Mouse (Mus musculus) kidney, embryonic 14.5 days (tissue): ENCODE data around the gene Prdx6. TPM values are rescaled to one million over a fixed set of nuclear protein-coding genes. Genes with fewer than 3 reads are reported as not detected.

Experiments
- ATAC-seq: fragments of 200-750 bp; cut with Nextera tagmentation; 2 replicates; pipeline ENCODE4 v1.8.0; 2017; ENCODE audit warnings: moderate number of reproducible peaks, mild to moderate bottlenecking, moderate TSS enrichment, moderate library complexity; ENCODE audit not compliant: low FRiP score, low TSS enrichment
- H3K27ac ChIP-seq: fragments of 300-500 bp; sonication (generic); 2 replicates; pipeline ENCODE4 v1.5.1; 2014; ENCODE audit warnings: low read depth, mild to moderate bottlenecking, low read length, moderate library complexity, mixed read lengths
- H3K27me3 ChIP-seq: fragments of 300-500 bp; sonication (generic); 2 replicates; pipeline ENCODE4 v1.6.1; 2014; ENCODE audit warnings: mild to moderate bottlenecking, low read length; ENCODE audit not compliant: control insufficient read depth, insufficient read depth
- H3K36me3 ChIP-seq: fragments of 300-500 bp; sonication (generic); 2 replicates; pipeline ENCODE4 v1.6.1; 2014; ENCODE audit warnings: low read length, mixed read lengths; ENCODE audit not compliant: control insufficient read depth, insufficient read depth
- H3K4me1 ChIP-seq: fragments of 300-500 bp; sonication (generic); 2 replicates; pipeline ENCODE4 v1.6.1; 2014; ENCODE audit warnings: low read length, mixed read lengths; ENCODE audit not compliant: control insufficient read depth, insufficient read depth
- H3K4me2 ChIP-seq: fragments of 300-500 bp; sonication (generic); replicated peaks from 2 replicates; pipeline ENCODE4 v1.6.1; 2014; ENCODE audit warnings: low read depth, mild to moderate bottlenecking, low read length
- H3K4me3 ChIP-seq: fragments of 300-500 bp; sonication (generic); 2 replicates; pipeline ENCODE4 v1.5.1; 2014; ENCODE audit warnings: mild to moderate bottlenecking, low read length
- H3K9ac ChIP-seq: fragments of 300-500 bp; sonication (generic); 2 replicates; pipeline ENCODE4 v1.6.1; 2014; ENCODE audit warnings: low read depth, mild to moderate bottlenecking, low read length, moderate library complexity
- H3K9me3 ChIP-seq: fragments of 300-500 bp; sonication (generic); 2 replicates; pipeline ENCODE4 v1.6.1; 2016; ENCODE audit warnings: low read length; ENCODE audit not compliant: control insufficient read depth
- WGBS: fragments of 180-500 bp; shearing (Covaris S2); extraction: QIAGEN DNeasy Blood & Tissue Kit; methylation state at CpG from one replicate; pipeline ENCODE4 v1.1.7; 2014; 5-methylcytosine and 5-hydroxymethylcytosine counted together
- polyA plus RNA-seq: library from polyadenylated mRNA; unstranded; fragments of >200 nt; fragmentation: Nextera tagmentation; extraction: Ambion mirVana; gene quantifications from 2 replicates; pipeline ENCODE4 v1.2.1, GENCODE M21; 2014

Prdx6 gene
- polyA plus RNA-seq, 1 experiment from 2014 or later = 601 TPM

DNA sequence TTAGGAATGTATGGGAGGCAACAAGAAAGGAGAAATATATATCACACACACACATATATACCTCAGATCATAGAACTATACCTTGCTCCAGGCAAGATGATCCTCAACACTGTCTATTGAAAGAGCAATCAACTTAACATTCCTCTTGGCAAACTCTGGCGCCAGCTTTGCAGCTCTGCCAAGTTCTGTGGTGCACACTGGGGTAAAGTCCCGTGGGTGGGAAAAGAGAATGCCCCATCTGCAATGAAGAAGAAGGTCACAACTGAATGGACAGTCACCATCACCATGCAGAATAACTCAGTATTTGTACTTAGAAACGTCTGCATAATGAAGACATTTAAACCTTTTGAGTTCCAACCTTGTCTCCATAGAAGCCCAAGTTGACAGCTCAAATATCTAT, 3.8 kb downstream of the Prdx6 start:
- Histone ChIP-seq H3K9ac (no peak overlapping the region), H3K36me3 (peaks cover 48% of the 10 kb centered on the region), H3K4me1 (peaks cover 15% of the 10 kb centered on the region; the same call in 1 of the 2 replicates), H3K4me3 (no peak overlapping the region), H3K27me3 (no peaks in the 10 kb centered on the region), H3K9me3 (no peaks in the 10 kb centered on the region), H3K27ac (no peak overlapping the region), H3K4me2 (no peak overlapping the region)
- no peak for ATAC-seq
- 86% methylated on average over 3 of the region's 3 CpGs for WGBS

DNA sequence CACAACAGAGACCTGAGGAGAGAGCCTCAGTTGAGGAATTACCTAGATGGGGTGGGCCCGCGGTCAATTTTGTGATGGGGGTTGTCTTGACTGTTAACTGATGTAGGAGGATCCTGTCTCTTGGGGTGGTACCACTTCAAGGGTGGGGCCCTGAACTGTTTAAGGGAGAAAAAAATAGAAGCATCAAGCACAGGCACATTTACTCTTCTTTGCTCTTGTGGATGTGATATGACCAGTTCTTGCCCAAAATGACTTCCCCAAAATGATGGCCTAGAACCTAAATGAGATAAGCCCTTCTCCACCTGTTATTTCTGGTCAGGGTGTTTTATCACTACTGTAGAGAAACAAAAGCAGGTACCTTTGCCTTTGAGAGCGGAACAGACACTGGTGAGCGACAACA, 13.3 kb downstream of the Prdx6 start:
- H3K9ac ChIP-seq = no peak overlapping the region
- no peaks in the 10 kb centered on the region for H3K9me3 ChIP-seq
- no peaks in the 10 kb centered on the region for H3K4me1 ChIP-seq
- no peak overlapping the region for H3K27ac ChIP-seq
- H3K27me3 ChIP-seq = no peaks in the 10 kb centered on the region
- no peak overlapping the region for H3K4me3 ChIP-seq
- no peak for ATAC-seq
- peaks cover 48% of the 10 kb centered on the region for H3K36me3 ChIP-seq
- no peak overlapping the region for H3K4me2 ChIP-seq
- 97% methylated on average over 4 of the region's 4 CpGs for WGBS

DNA sequence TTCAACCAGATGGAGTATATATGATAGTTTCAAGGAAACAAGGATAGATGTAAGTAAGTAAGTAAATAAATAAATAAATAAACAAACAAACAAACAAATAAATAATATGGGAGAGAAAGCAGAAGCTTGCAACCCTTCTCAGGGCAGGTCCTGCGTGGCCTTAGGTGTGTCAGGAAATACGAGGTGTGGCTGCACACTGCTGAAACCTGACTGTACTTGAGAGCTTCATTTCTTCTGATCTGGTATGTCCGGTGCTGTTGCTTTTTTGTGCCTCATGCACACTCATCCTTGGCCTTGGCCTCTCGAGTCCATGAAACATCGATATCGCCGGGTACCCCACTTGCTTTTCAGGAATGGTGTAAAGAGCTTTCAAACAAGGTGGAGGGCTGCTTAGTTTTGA, 13.7 kb downstream of the Prdx6 start:
- no peak overlapping the region for H3K9ac ChIP-seq
- 95% methylated on average over 7 of the region's 7 CpGs for WGBS
- no peaks in the 10 kb centered on the region for H3K27me3 ChIP-seq
- H3K9me3 ChIP-seq = no peaks in the 10 kb centered on the region
- no peak overlapping the region for H3K27ac ChIP-seq
- no peak for ATAC-seq
- H3K4me2 ChIP-seq = no peak overlapping the region
- H3K4me1 ChIP-seq = no peaks in the 10 kb centered on the region
- H3K36me3 ChIP-seq = peaks cover 44% of the 10 kb centered on the region
- H3K4me3 ChIP-seq = no peak overlapping the region

DNA sequence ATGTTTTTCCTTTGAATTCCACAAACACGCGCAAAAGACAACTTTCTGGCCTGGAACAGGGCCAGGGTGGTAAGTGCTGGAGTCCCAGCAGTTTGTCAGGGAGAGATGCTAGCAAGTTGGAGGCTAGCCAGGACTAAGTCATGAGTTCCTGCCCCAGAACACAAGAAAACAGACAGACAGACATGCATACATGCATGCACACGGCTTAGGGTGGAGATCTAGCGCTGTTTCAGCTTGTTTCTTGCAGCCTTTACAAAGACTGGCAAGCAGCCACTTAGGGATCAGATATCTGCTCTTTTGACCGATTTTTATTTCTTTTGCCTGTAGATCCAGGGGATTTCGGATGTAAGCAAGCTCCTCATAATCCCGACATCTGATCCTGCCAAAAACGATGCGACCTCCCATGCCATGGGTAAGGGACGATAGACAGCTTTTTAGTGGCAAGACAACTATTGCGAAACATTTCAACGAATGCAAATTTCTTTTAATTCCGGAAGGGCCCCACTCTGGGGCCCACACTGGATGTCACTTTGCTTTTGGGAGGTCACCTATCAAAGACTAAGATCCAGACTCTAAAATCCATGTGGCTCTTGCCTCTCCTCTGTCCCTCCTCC, 17.7 kb downstream of the Prdx6 start:
- ATAC-seq = 0 out of 2 replicates have a peak, but pooled peaks have one; percentile 20
- no peak overlapping the region for H3K9ac ChIP-seq
- no peaks in the 10 kb centered on the region for H3K27me3 ChIP-seq
- no peak overlapping the region for H3K4me2 ChIP-seq
- peaks cover 10% of the 10 kb centered on the region for H3K36me3 ChIP-seq
- no peaks in the 10 kb centered on the region for H3K4me1 ChIP-seq
- H3K4me3 ChIP-seq = no peak overlapping the region
- H3K27ac ChIP-seq = 0 out of 2 replicates have a peak overlapping the region, but pooled peaks have one; percentile 7
- H3K9me3 ChIP-seq = no peaks in the 10 kb centered on the region
- 67% methylated on average over 13 of the region's 13 CpGs for WGBS

DNA sequence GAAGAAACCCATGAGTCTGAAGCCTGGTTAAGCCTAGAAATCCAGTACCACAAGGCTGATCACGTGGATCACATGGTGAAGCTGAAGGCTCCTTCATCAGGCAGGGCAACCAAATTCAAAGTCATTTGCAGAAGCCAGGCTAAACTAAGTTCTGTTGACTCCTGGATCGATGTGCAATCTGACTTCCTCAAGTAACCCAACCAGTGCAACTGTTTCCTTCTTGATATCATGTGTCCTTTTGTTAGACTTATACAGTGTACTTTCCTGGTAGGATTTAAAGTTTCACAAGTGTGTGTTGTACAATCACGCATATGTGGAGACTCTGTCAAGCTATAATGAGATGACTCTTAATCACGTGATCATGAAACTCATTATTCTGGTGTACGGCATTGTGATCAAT, 18.8 kb downstream of the Prdx6 start:
- no peak overlapping the region for H3K27ac ChIP-seq
- no peak for ATAC-seq
- 93% methylated on average over 5 of the region's 5 CpGs for WGBS

DNA sequence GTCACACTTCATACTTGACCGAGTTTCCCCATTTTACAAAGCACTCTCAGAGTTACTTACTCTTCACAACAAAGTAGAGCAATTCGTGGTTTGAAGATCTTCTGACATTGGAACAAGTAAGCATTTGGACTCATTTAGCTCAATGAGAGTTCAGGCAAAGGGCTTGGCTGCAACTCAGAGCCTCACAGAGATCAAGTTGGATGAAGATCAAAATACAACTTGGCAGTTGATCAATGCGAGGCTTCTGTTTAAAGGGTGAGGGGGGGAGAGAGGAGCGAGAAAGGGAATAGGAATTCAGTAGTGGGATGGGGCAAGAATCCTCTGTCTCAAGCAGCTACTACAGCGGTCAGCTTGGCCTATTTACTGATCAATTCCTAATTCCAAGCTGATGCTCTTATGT, 26.2 kb downstream of the Prdx6 start:
- Histone ChIP-seq H3K9ac (no peak overlapping the region), H3K4me3 (no peak overlapping the region), H3K9me3 (no peaks in the 10 kb centered on the region), H3K4me1 (no peaks in the 10 kb centered on the region), H3K27ac (no peak overlapping the region), H3K4me2 (no peak overlapping the region), H3K36me3 (no peaks in the 10 kb centered on the region), H3K27me3 (no peaks in the 10 kb centered on the region)
- no peak for ATAC-seq
- 53% methylated on average over 5 of the region's 5 CpGs for WGBS

More for the DNA sequence above, 18.8 kb downstream of the Prdx6 start:
- Histone ChIP-seq H3K4me2 (no peak overlapping the region), H3K36me3 (peaks cover under 1% of the 10 kb centered on the region; the same call in 1 of the 2 replicates), H3K4me3 (no peak overlapping the region), H3K9me3 (no peaks in the 10 kb centered on the region), H3K27me3 (no peaks in the 10 kb centered on the region), H3K9ac (no peak overlapping the region), H3K4me1 (no peaks in the 10 kb centered on the region)

DNA sequence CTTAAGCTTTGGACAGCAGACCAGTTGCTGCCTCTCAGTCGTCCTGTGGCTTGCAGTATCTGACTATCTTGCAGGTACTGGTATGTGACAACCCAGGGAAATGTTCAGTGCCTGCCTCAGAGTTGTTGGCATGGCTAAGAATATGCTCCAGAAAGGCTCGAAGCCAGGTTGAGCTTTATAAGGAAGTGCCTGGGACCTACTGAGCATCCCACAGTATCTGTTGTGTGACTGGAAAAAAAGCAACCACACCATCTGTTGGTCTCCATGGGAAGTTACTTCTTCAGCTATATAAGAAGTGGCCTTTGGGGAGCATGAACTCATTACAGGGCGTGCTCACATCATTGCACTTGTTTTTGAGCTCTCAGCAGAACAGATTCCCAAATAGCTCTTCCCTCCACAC, 31.2 kb downstream of the Prdx6 start:
- Histone ChIP-seq H3K4me3 (no peak overlapping the region), H3K9me3 (no peaks in the 10 kb centered on the region), H3K27ac (no peak overlapping the region), H3K4me2 (no peak overlapping the region), H3K4me1 (no peaks in the 10 kb centered on the region), H3K9ac (no peak overlapping the region), H3K27me3 (no peaks in the 10 kb centered on the region), H3K36me3 (no peaks in the 10 kb centered on the region)
- no peak for ATAC-seq
- WGBS = 65% methylated on average over 3 of the region's 3 CpGs

DNA sequence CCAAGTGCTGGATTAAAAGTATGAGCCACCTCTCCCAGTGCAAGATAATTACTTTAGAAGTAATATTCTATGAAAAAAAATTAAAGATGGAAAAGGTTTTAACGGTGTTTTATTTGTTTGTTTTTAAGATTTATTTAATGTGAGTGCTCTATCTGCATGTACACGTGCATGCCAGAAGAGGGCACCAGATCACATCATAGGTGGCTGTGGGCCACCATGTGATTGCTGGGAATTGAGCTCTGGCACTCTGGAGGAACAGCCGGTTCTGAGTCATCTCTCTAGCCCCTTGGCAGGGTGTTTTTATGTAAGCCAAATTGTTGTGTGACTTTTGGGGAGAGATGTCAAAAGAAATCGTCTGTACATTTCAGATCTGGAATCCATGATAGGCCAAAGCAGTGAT, 36.6 kb downstream of the Prdx6 start:
- no peak overlapping the region for H3K9ac ChIP-seq
- no peaks in the 10 kb centered on the region for H3K4me1 ChIP-seq
- WGBS = 36% methylated on average over 4 of the region's 4 CpGs
- no peak overlapping the region for H3K4me2 ChIP-seq
- no peaks in the 10 kb centered on the region for H3K9me3 ChIP-seq
- no peaks in the 10 kb centered on the region for H3K27me3 ChIP-seq
- ATAC-seq = no peak
- H3K4me3 ChIP-seq = no peak overlapping the region
- H3K36me3 ChIP-seq = no peaks in the 10 kb centered on the region
- H3K27ac ChIP-seq = no peak overlapping the region

DNA sequence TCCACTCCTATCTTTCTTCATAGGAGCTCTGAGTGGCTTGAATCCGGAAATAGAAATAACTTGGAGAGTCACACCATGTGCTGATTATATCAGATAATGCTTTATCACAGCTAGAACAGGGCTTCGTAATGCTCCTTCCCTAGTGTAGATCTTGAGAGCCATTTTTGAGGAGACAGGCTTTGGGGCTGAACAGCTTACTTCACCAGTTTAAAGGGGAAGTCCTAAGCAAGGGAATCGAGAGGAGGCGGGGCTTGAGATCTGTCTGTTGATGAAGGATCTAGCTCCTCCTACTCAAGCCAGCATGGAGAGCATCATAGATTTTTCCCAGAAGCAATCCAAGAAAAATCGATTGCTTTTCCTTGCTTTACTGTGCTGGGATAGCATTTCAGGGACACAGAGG, 51.2 kb downstream of the Prdx6 start:
- Histone ChIP-seq H3K27ac (no peak overlapping the region), H3K4me1 (no peaks in the 10 kb centered on the region), H3K36me3 (no peaks in the 10 kb centered on the region), H3K4me2 (no peak overlapping the region), H3K9ac (no peak overlapping the region), H3K9me3 (no peaks in the 10 kb centered on the region), H3K4me3 (no peak overlapping the region), H3K27me3 (no peaks in the 10 kb centered on the region)
- ATAC-seq = no peak
- WGBS = 72% methylated on average over 5 of the region's 5 CpGs
